Mouse (Mus musculus): ENCODE data around the gene Fmnl3. TPM values are rescaled to one million over a fixed set of nuclear protein-coding genes. Genes with fewer than 3 reads are reported as not detected.

The Fmnl3 gene
- polyA plus RNA-seq, 1 experiment from 2014 or later, result 16.1 TPM

DNA sequence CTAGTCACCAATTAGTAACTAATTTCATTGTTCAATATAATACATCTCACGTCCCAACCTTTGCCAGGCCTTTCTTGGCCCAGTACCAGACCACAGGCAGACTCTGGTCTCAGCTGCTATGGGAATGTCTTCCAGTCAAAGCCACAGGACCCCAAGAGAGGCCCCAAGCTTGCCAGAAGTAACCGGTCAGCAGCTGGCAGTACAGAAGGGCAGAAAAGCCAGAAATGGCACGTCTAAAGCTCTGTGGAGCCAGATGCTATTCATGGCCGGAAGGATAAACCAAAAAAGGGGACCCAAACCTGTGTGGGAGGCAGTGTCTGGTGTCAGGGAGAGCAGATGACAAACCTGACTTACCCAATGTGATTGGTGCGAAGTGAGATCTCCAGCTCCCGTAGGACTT, 35.8 kb downstream of the Fmnl3 start:
- H3K9ac ChIP-seq, result no peak overlapping the region
- ATAC-seq (ENCODE audit: low FRiP score, low read depth), result no peak
- H3K9me3 ChIP-seq, result no peaks in the 10 kb centered on the region
- H3K27me3 ChIP-seq (replicated peaks), result no peaks in the 10 kb centered on the region
- H3K27ac ChIP-seq, result no peak overlapping the region
- H3K4me1 ChIP-seq, result peaks cover 15% of the 10 kb centered on the region; the same call in 1 of the 2 replicates
- H3K4me2 ChIP-seq (replicated peaks), result no peak overlapping the region
- WGBS, result 86% methylated on average over 6 of the region's 6 CpGs
- H3K4me3 ChIP-seq, result no peak overlapping the region
- 0 out of 2 replicates have a peak, but pooled peaks cover 7% of the 10 kb centered on the region for H3K36me3 ChIP-seq

GRCm38 (mm10) chr15:99333676-99334065, 36.6 kb downstream of the Fmnl3 start:
- Histone ChIP-seq H3K4me1 (peaks cover 15% of the 10 kb centered on the region; the same call in 1 of the 2 replicates), H3K27me3 (replicated peaks) (no peaks in the 10 kb centered on the region), H3K4me3 (no peak overlapping the region), H3K4me2 (replicated peaks) (no peak overlapping the region), H3K9ac (0 out of 2 replicates have a peak overlapping the region, but pooled peaks have one; percentile 26), H3K36me3 (peaks cover 15% of the 10 kb centered on the region), H3K9me3 (no peaks in the 10 kb centered on the region), H3K27ac (peak overlapping the region; percentile 34)
- no peak for ATAC-seq (ENCODE audit: low FRiP score, low read depth)
- WGBS, result 82% methylated on average over 3 of the region's 3 CpGs

DNA sequence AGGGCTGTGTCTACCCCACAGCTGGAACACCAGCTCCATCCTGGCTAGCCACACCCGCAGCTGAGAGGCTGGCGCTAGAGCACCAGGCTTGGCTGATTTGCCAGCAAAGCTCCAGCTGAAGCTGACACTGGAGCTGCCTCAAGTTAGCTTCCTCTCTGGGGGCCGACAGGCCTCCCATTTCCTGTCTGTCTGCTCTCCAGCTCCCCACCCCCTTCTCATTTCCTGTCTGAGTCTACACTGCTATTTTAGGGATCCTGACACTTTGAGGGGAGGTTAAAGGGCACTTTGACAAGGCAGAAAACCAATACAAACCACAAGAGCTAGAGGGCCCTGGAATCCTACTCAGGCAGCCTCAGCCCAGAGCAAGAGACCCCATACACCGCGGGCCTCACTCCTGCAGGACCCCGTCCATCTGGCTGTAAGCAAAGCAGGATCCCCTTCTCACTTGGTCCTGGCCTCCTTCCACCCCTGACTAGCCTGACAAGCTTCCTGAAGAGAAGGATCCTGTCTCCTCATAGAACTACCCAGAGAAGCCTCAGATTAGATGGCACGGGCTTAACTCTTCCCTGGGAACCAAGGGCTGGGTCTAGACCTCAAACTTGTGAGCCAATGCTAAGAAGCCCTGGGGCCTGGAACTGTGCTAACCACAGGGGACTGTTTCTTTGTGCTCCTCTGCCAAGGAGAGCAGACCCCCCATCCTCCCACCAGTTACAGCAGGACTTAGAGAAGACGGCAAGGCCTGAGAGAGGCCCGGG, 37.2 kb downstream of the Fmnl3 start:
- 60% methylated on average over 9 of the region's 9 CpGs for WGBS
- Histone ChIP-seq H3K9me3 (no peaks in the 10 kb centered on the region), H3K4me2 (replicated peaks) (no peak overlapping the region), H3K9ac (0 out of 2 replicates have a peak overlapping the region, but pooled peaks have one; percentile 26), H3K36me3 (peaks cover 21% of the 10 kb centered on the region), H3K27ac (peak overlapping the region; percentile 34), H3K4me1 (peaks cover 15% of the 10 kb centered on the region; the same call in 1 of the 2 replicates), H3K27me3 (replicated peaks) (no peaks in the 10 kb centered on the region), H3K4me3 (no peak overlapping the region)
- no peak for ATAC-seq (ENCODE audit: low FRiP score, low read depth)

GRCm38 (mm10) chr15:99332111-99332510, 38.2 kb downstream of the Fmnl3 start:
- no peaks in the 10 kb centered on the region for H3K27me3 ChIP-seq (replicated peaks)
- peaks cover 15% of the 10 kb centered on the region; the same call in 1 of the 2 replicates for H3K4me1 ChIP-seq

GRCm38 (mm10) chr15:99331341-99331740, 38.9 kb downstream of the Fmnl3 start:
- H3K36me3 ChIP-seq, result peaks cover 33% of the 10 kb centered on the region
- H3K27me3 ChIP-seq (replicated peaks), result no peaks in the 10 kb centered on the region
- H3K4me2 ChIP-seq (replicated peaks), result no peak overlapping the region
- peaks cover 15% of the 10 kb centered on the region; the same call in 1 of the 2 replicates for H3K4me1 ChIP-seq
- ATAC-seq (ENCODE audit: low FRiP score, low read depth), result no peak
- H3K27ac ChIP-seq, result no peak overlapping the region
- no peaks in the 10 kb centered on the region for H3K9me3 ChIP-seq
- H3K4me3 ChIP-seq, result no peak overlapping the region
- no peak overlapping the region for H3K9ac ChIP-seq
- WGBS, result 71% methylated on average over 5 of the region's 5 CpGs

More at GRCm38 (mm10) chr15:99332111-99332510, 38.2 kb downstream of the Fmnl3 start:
- Histone ChIP-seq H3K27ac (no peak overlapping the region), H3K9me3 (no peaks in the 10 kb centered on the region), H3K36me3 (peaks cover 30% of the 10 kb centered on the region), H3K4me3 (no peak overlapping the region), H3K9ac (no peak overlapping the region), H3K4me2 (replicated peaks) (no peak overlapping the region)
- ATAC-seq (ENCODE audit: low FRiP score, low read depth), result no peak

DNA sequence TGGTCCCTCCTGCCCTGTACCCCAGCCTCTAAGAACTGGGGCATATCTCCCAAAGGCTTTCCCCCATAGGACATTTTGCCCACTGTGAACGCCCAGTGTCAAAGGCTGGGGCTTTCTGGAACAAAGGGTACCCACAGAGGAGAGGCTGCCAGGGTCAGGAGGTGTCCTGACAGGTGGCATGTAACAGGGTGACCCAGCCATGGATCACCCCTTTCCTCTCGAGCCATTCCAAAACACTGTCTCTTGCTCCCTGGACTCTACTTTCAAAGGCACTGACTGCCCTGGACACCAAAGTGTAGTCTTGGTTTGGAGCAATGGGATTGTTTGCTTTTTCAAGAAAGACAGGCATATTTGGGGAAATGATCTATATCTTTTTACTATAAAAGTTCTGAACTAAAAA, 40.0 kb downstream of the Fmnl3 start:
- no peak overlapping the region for H3K4me2 ChIP-seq (replicated peaks)
- WGBS, result 82% methylated on average over 2 of the region's 2 CpGs
- H3K36me3 ChIP-seq, result peaks cover 37% of the 10 kb centered on the region
- ATAC-seq (ENCODE audit: low FRiP score, low read depth), result no peak
- H3K27ac ChIP-seq, result no peak overlapping the region
- peaks cover 15% of the 10 kb centered on the region; the same call in 1 of the 2 replicates for H3K4me1 ChIP-seq
- no peak overlapping the region for H3K9ac ChIP-seq
- H3K4me3 ChIP-seq, result no peak overlapping the region
- no peaks in the 10 kb centered on the region for H3K27me3 ChIP-seq (replicated peaks)
- H3K9me3 ChIP-seq, result no peaks in the 10 kb centered on the region

- no peak overlapping the region for H3K4me3 ChIP-seq
- WGBS, result 95% methylated on average over 5 of the region's 5 CpGs
- H3K9me3 ChIP-seq, result no peaks in the 10 kb centered on the region
- H3K36me3 ChIP-seq, result peaks cover 53% of the 10 kb centered on the region
- no peak overlapping the region for H3K27ac ChIP-seq
- no peaks in the 10 kb centered on the region for H3K27me3 ChIP-seq (replicated peaks)
- peaks cover 8% of the 10 kb centered on the region; the same call in 1 of the 2 replicates for H3K4me1 ChIP-seq
- H3K9ac ChIP-seq, result no peak overlapping the region
- no peak for ATAC-seq (ENCODE audit: low FRiP score, low read depth)
- no peak overlapping the region for H3K4me2 ChIP-seq (replicated peaks)
Measured at GRCm38 (mm10) chr15:99328011-99328410, 42.3 kb downstream of the Fmnl3 start.

GRCm38 (mm10) chr15:99326959-99327358, 43.3 kb downstream of the Fmnl3 start:
- Histone ChIP-seq H3K27me3 (replicated peaks) (no peaks in the 10 kb centered on the region), H3K4me3 (no peak overlapping the region), H3K36me3 (peaks cover 61% of the 10 kb centered on the region), H3K9me3 (no peaks in the 10 kb centered on the region), H3K4me2 (replicated peaks) (no peak overlapping the region), H3K27ac (no peak overlapping the region), H3K9ac (no peak overlapping the region), H3K4me1 (peaks cover under 1% of the 10 kb centered on the region; the same call in 1 of the 2 replicates)
- ATAC-seq (ENCODE audit: low FRiP score, low read depth), result no peak
- WGBS, result 73% methylated on average over 1 of the region's 1 CpGs

DNA sequence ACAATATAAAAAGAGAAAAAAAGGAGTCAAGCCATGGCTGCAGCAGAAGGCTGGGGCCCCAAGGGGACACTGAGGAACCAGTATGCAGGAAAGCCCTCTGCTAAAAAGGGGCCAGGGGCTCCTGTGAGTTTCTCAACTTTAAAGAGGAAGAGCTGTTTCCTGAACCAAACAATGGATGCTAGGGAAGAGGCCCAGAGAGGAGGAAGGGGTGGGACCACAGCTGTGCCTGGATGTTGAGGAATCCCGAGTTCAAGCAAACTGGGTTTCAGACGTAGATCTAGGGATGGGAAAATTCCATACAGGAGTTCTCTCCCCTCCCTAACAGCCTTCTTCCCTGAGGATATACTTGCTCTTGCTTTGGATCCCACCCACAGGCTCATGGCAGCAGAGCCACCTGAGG, 43.9 kb downstream of the Fmnl3 start:
- H3K27me3 ChIP-seq (replicated peaks), result no peaks in the 10 kb centered on the region
- H3K27ac ChIP-seq, result no peak overlapping the region
- no peak overlapping the region for H3K4me3 ChIP-seq
- H3K4me1 ChIP-seq, result no peaks in the 10 kb centered on the region
- 52% methylated on average over 2 of the region's 2 CpGs for WGBS
- no peak overlapping the region for H3K4me2 ChIP-seq (replicated peaks)
- peaks cover 67% of the 10 kb centered on the region for H3K36me3 ChIP-seq
- no peak overlapping the region for H3K9ac ChIP-seq
- ATAC-seq (ENCODE audit: low FRiP score, low read depth), result no peak
- no peaks in the 10 kb centered on the region for H3K9me3 ChIP-seq

DNA sequence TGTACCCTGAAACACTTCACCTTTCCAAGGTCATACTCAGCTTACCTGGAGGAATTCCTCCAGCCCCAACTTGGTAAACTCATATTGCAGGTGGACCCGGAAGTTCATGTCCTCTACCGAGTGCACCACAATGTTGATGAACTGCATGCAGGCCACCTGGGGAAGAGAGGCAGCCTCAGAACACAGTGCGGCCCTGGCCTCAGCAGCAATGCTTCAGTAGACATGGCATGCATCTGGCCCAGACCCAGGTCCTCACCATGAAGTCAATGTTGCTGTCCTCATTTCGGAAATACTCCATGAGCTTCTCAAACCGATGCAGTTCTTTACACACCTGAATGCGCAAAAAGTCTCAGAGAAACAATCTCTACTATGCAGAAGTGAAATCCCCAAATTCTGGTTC, 44.7 kb downstream of the Fmnl3 start:
- peaks cover 75% of the 10 kb centered on the region for H3K36me3 ChIP-seq
- no peak for ATAC-seq (ENCODE audit: low FRiP score, low read depth)

GRCm38 (mm10) chr15:99324151-99324550, 46.1 kb downstream of the Fmnl3 start:
- ATAC-seq (ENCODE audit: low FRiP score, low read depth), result no peak
- no peaks in the 10 kb centered on the region for H3K27me3 ChIP-seq (replicated peaks)
- H3K4me1 ChIP-seq, result no peaks in the 10 kb centered on the region
- no peak overlapping the region for H3K27ac ChIP-seq
- no peaks in the 10 kb centered on the region for H3K9me3 ChIP-seq
- WGBS, result 85% methylated on average over 9 of the region's 9 CpGs
- H3K4me3 ChIP-seq, result no peak overlapping the region
- peaks cover 81% of the 10 kb centered on the region for H3K36me3 ChIP-seq
- H3K9ac ChIP-seq, result no peak overlapping the region
- no peak overlapping the region for H3K4me2 ChIP-seq (replicated peaks)

More for the DNA sequence above, 44.7 kb downstream of the Fmnl3 start:
- Histone ChIP-seq H3K9me3 (no peaks in the 10 kb centered on the region), H3K27me3 (replicated peaks) (no peaks in the 10 kb centered on the region), H3K27ac (no peak overlapping the region), H3K4me3 (no peak overlapping the region), H3K9ac (no peak overlapping the region), H3K4me2 (replicated peaks) (no peak overlapping the region), H3K4me1 (no peaks in the 10 kb centered on the region)
- 94% methylated on average over 6 of the region's 6 CpGs for WGBS

- ATAC-seq (ENCODE audit: low FRiP score, low read depth), result no peak
Measured at GRCm38 (mm10) chr15:99320978-99321377, 49.3 kb downstream of the Fmnl3 start.

More at GRCm38 (mm10) chr15:99320978-99321377, 49.3 kb downstream of the Fmnl3 start:
- Histone ChIP-seq H3K27ac (no peak overlapping the region), H3K4me2 (replicated peaks) (no peak overlapping the region), H3K27me3 (replicated peaks) (no peaks in the 10 kb centered on the region), H3K4me3 (no peak overlapping the region), H3K9me3 (no peaks in the 10 kb centered on the region), H3K9ac (no peak overlapping the region), H3K36me3 (peaks cover 87% of the 10 kb centered on the region), H3K4me1 (no peaks in the 10 kb centered on the region)
- WGBS, result 89% methylated on average over 9 of the region's 9 CpGs
